Mouse (Mus musculus): Measurements from ENCODE around the gene Armc9. TPM values are rescaled to one million over a fixed set of nuclear protein-coding genes. Genes with fewer than 3 reads are reported as not detected.

The Armc9 gene
- polyA plus RNA-seq, 1 experiment from 2014 or later: 17.4 TPM

DNA sequence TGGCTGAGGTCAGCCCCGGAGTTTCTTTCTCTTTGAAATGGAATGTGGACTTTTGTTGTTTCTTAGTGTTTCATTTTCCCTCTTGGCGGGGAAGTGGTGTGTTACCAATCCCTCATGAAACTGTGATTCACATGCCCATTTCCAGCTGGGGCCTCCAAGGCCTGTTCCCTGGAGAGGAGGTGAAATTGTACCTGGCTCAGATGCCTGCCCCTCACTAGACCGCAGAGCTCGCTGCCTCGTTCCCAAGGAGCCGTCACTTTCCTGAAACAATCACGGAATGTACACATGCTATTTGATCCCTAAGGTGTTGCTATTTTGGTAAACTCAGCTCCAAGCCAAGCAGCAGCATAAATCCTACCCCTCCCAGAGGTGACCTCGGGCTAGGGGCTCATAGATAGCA is 84.4 kb downstream of the Armc9 start:
- Histone ChIP-seq H3K9me3 (ENCODE audit: control insufficient read depth, low read length) (no peaks in the 10 kb centered on the region), H3K9ac (ENCODE audit: low read depth, low read length) (no peak overlapping the region; the same call in 1 of the 2 replicates), H3K4me3 (ENCODE audit: low read depth, low read length) (no peak overlapping the region), H3K4me2 (ENCODE audit: low read depth, low read length) (no peak overlapping the region), H3K4me1 (ENCODE audit: control insufficient read depth, insufficient read depth, low read length) (peaks cover 11% of the 10 kb centered on the region), H3K27me3 (replicated peaks; ENCODE audit: control insufficient read depth, insufficient read depth, low read length) (no peaks in the 10 kb centered on the region), H3K27ac (replicated peaks; ENCODE audit: low read depth, low read length) (peak overlapping the region; percentile 44; the same call in 1 of the 2 replicates), H3K36me3 (ENCODE audit: control insufficient read depth, insufficient read depth, low read length) (no peaks in the 10 kb centered on the region)
- DNase-seq (ENCODE audit: low spot score) (peak; percentile 78), ATAC-seq (ENCODE audit: low read depth) (peak; percentile 79)
- WGBS: 29% methylated on average over 8 of the region's 8 CpGs

- no peaks in the 10 kb centered on the region for H3K9me3 ChIP-seq (ENCODE audit: control insufficient read depth, low read length)
- H3K9ac ChIP-seq (ENCODE audit: low read depth, low read length): no peak overlapping the region
- no peak for DNase-seq (ENCODE audit: low spot score)
- no peak for ATAC-seq (ENCODE audit: low read depth)
- no peaks in the 10 kb centered on the region for H3K36me3 ChIP-seq (ENCODE audit: control insufficient read depth, insufficient read depth, low read length)
- no peak overlapping the region; the same call in 1 of the 2 replicates for H3K27ac ChIP-seq (replicated peaks; ENCODE audit: low read depth, low read length)
- no peak overlapping the region for H3K4me2 ChIP-seq (ENCODE audit: low read depth, low read length)
- no peak overlapping the region for H3K4me3 ChIP-seq (ENCODE audit: low read depth, low read length)
- H3K27me3 ChIP-seq (replicated peaks; ENCODE audit: control insufficient read depth, insufficient read depth, low read length): no peaks in the 10 kb centered on the region
- 77% methylated on average over 6 of the region's 6 CpGs for WGBS
- peaks cover 11% of the 10 kb centered on the region for H3K4me1 ChIP-seq (ENCODE audit: control insufficient read depth, insufficient read depth, low read length)
Observed at GRCm38 (mm10) chr1:86239871-86240270, 85.3 kb downstream of the Armc9 start.

DNA sequence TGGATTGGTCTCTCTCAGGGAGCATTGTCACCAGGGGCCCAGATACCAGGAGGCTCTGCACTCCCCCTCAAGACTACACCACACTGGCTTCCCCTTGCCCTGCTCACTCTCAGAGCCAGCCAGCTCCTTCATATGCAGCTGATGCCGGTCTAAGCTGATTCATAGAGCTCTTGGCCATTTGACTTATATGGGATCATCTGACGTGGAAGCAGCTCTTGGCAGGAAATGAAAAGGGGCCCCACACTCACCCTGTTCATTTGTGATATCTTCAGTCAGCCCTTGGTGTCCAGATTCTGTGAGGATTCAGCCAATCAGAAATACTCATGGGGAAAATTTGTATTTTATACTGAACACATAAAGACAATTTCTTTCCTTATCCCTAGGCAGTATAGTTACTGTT is 86.4 kb downstream of the Armc9 start:
- ATAC-seq (ENCODE audit: low read depth): no peak
- 50% methylated on average over 2 of the region's 2 CpGs for WGBS

GRCm38 (mm10) chr1:86243490-86243889 is 88.9 kb downstream of the Armc9 start:
- Histone ChIP-seq H3K36me3 (ENCODE audit: control insufficient read depth, insufficient read depth, low read length) (0 out of 2 replicates have a peak, but pooled peaks cover 11% of the 10 kb centered on the region), H3K9ac (ENCODE audit: low read depth, low read length) (no peak overlapping the region), H3K4me1 (ENCODE audit: control insufficient read depth, insufficient read depth, low read length) (peaks cover 18% of the 10 kb centered on the region), H3K4me3 (ENCODE audit: low read depth, low read length) (no peak overlapping the region), H3K27ac (replicated peaks; ENCODE audit: low read depth, low read length) (no peak overlapping the region), H3K4me2 (ENCODE audit: low read depth, low read length) (no peak overlapping the region), H3K9me3 (ENCODE audit: control insufficient read depth, low read length) (no peaks in the 10 kb centered on the region), H3K27me3 (replicated peaks; ENCODE audit: control insufficient read depth, insufficient read depth, low read length) (no peaks in the 10 kb centered on the region)
- no peak for ATAC-seq (ENCODE audit: low read depth)
- 68% methylated on average over 6 of the region's 6 CpGs for WGBS
- DNase-seq (ENCODE audit: low spot score): no peak

More for the DNA sequence above, 86.4 kb downstream of the Armc9 start:
- no peak overlapping the region for H3K4me2 ChIP-seq (ENCODE audit: low read depth, low read length)
- H3K27me3 ChIP-seq (replicated peaks; ENCODE audit: control insufficient read depth, insufficient read depth, low read length): no peaks in the 10 kb centered on the region
- 0 out of 2 replicates have a peak, but pooled peaks cover 10% of the 10 kb centered on the region for H3K36me3 ChIP-seq (ENCODE audit: control insufficient read depth, insufficient read depth, low read length)
- no peak overlapping the region for H3K4me3 ChIP-seq (ENCODE audit: low read depth, low read length)
- peak; percentile 48 for DNase-seq (ENCODE audit: low spot score)
- H3K9ac ChIP-seq (ENCODE audit: low read depth, low read length): no peak overlapping the region
- H3K9me3 ChIP-seq (ENCODE audit: control insufficient read depth, low read length): no peaks in the 10 kb centered on the region
- no peak overlapping the region for H3K27ac ChIP-seq (replicated peaks; ENCODE audit: low read depth, low read length)
- H3K4me1 ChIP-seq (ENCODE audit: control insufficient read depth, insufficient read depth, low read length): peaks cover 11% of the 10 kb centered on the region

DNA sequence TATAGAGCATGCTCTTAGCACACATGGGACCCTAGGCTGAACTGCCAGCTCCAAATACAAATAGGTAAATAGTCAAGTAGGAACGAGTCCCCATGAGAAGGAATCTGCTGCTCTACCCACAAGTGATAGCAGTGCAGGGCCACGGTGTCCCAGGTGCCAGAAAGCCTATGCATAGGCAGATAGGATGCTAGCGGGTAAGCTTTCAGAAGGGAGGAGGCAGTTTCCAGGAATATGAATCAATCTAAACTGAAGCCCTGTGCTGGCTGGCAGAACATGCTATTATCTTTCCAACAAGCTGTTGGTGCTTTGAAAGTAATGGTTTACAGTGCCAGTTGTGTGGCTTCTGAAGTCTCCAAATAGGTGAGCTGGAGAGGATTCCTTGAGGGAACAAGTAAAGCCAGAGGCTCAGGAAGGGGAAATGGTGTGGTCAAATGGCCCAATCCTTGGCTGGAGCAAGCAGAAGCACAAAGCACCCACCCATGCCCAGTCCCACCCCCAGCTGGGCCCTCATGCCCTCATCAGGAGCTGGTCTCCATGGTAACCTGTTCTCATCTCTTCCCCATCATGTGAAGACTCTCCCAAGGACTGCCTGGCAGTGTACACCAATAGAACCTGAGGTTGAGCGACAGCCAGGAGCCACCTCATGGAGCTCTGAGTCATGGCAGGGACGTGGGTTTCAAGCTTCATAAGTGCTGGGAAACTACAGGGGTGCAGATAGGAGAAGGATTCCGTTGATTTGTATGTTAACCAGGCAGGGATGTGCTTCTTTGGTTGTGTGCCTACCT is 90.9 kb downstream of the Armc9 start:
- WGBS: 91% methylated on average over 6 of the region's 6 CpGs
- H3K4me2 ChIP-seq (ENCODE audit: low read depth, low read length): no peak overlapping the region
- DNase-seq (ENCODE audit: low spot score): no peak
- H3K9ac ChIP-seq (ENCODE audit: low read depth, low read length): no peak overlapping the region
- H3K27me3 ChIP-seq (replicated peaks; ENCODE audit: control insufficient read depth, insufficient read depth, low read length): no peaks in the 10 kb centered on the region
- no peak overlapping the region for H3K4me3 ChIP-seq (ENCODE audit: low read depth, low read length)
- 0 out of 2 replicates have a peak, but pooled peaks cover 11% of the 10 kb centered on the region for H3K36me3 ChIP-seq (ENCODE audit: control insufficient read depth, insufficient read depth, low read length)
- H3K27ac ChIP-seq (replicated peaks; ENCODE audit: low read depth, low read length): no peak overlapping the region
- no peak for ATAC-seq (ENCODE audit: low read depth)
- no peaks in the 10 kb centered on the region for H3K9me3 ChIP-seq (ENCODE audit: control insufficient read depth, low read length)
- H3K4me1 ChIP-seq (ENCODE audit: control insufficient read depth, insufficient read depth, low read length): 0 out of 2 replicates have a peak, but pooled peaks cover 8% of the 10 kb centered on the region

DNA sequence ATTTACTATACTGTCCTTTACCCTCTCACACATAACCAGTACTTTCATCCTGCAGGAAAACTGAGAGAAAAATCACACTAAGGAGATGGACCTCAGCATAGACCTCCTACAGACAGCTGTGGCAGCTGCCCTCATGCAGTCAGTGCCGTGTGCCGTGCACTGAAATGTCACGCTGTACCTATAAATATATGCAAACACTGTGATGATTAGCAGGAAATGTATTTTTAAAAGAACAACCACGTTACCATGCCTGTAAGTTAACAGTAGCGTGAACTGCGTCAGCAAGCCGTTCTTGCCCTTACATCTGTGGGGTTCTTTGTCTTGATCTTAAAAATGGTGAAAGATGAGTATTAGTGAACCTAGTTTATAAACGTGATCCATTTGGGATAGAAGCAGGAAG is 98.8 kb downstream of the Armc9 start:
- Histone ChIP-seq H3K9ac (ENCODE audit: low read depth, low read length) (no peak overlapping the region), H3K27ac (replicated peaks; ENCODE audit: low read depth, low read length) (no peak overlapping the region), H3K27me3 (replicated peaks; ENCODE audit: control insufficient read depth, insufficient read depth, low read length) (no peaks in the 10 kb centered on the region), H3K4me3 (ENCODE audit: low read depth, low read length) (no peak overlapping the region), H3K4me2 (ENCODE audit: low read depth, low read length) (no peak overlapping the region), H3K4me1 (ENCODE audit: control insufficient read depth, insufficient read depth, low read length) (no peaks in the 10 kb centered on the region), H3K36me3 (ENCODE audit: control insufficient read depth, insufficient read depth, low read length) (0 out of 2 replicates have a peak, but pooled peaks cover 3% of the 10 kb centered on the region), H3K9me3 (ENCODE audit: control insufficient read depth, low read length) (no peaks in the 10 kb centered on the region)
- no peak for ATAC-seq (ENCODE audit: low read depth)
- no peak for DNase-seq (ENCODE audit: low spot score)
- WGBS: 78% methylated on average over 8 of the region's 8 CpGs

- Histone ChIP-seq H3K9ac (ENCODE audit: low read depth, low read length) (no peak overlapping the region), H3K27me3 (replicated peaks; ENCODE audit: control insufficient read depth, insufficient read depth, low read length) (no peaks in the 10 kb centered on the region), H3K4me1 (ENCODE audit: control insufficient read depth, insufficient read depth, low read length) (no peaks in the 10 kb centered on the region), H3K27ac (replicated peaks; ENCODE audit: low read depth, low read length) (no peak overlapping the region), H3K9me3 (ENCODE audit: control insufficient read depth, low read length) (no peaks in the 10 kb centered on the region), H3K36me3 (ENCODE audit: control insufficient read depth, insufficient read depth, low read length) (0 out of 2 replicates have a peak, but pooled peaks cover 3% of the 10 kb centered on the region), H3K4me3 (ENCODE audit: low read depth, low read length) (no peak overlapping the region), H3K4me2 (ENCODE audit: low read depth, low read length) (no peak overlapping the region)
- WGBS: 74% methylated on average over 4 of the region's 4 CpGs
- ATAC-seq (ENCODE audit: low read depth) (no peak), DNase-seq (ENCODE audit: low spot score) (no peak)
Observed at GRCm38 (mm10) chr1:86256311-86256710, 101.7 kb downstream of the Armc9 start.

- Histone ChIP-seq H3K27me3 (replicated peaks; ENCODE audit: control insufficient read depth, insufficient read depth, low read length) (no peaks in the 10 kb centered on the region), H3K9ac (ENCODE audit: low read depth, low read length) (no peak overlapping the region), H3K9me3 (ENCODE audit: control insufficient read depth, low read length) (no peaks in the 10 kb centered on the region), H3K4me3 (ENCODE audit: low read depth, low read length) (no peak overlapping the region), H3K36me3 (ENCODE audit: control insufficient read depth, insufficient read depth, low read length) (0 out of 2 replicates have a peak, but pooled peaks cover 3% of the 10 kb centered on the region), H3K4me2 (ENCODE audit: low read depth, low read length) (no peak overlapping the region), H3K27ac (replicated peaks; ENCODE audit: low read depth, low read length) (no peak overlapping the region), H3K4me1 (ENCODE audit: control insufficient read depth, insufficient read depth, low read length) (no peaks in the 10 kb centered on the region)
- no peak for DNase-seq (ENCODE audit: low spot score)
- WGBS: 88% methylated on average over 8 of the region's 8 CpGs
- no peak for ATAC-seq (ENCODE audit: low read depth)
Observed at GRCm38 (mm10) chr1:86257228-86257627, 102.6 kb downstream of the Armc9 start.

Measured in embryonic facial prominence, embryonic 14.5 days (tissue).